Mouse (Mus musculus) adrenal gland, postnatal 4 days (tissue): ENCODE results near the gene Cts3. TPM values are rescaled to one million over a fixed set of nuclear protein-coding genes. Genes with fewer than 3 reads are reported as not detected.
"Not testable (repeated sequence)": the region's sequence is repeated elsewhere in the genome, so short reads cannot be mapped to it uniquely, and the experiment has no call there.

ENCODE experiments used
- DNase-seq, 2 experiments: peaks; one replicate each; pipeline ENCODE4 v3.0.0; 2021 to 2022; ENCODE audit warnings: low spot score in 2 of 2, mixed read lengths in 2 of 2
- long read RNA-seq, 2 experiments: library from polyadenylated mRNA; stranded (forward); transcript quantifications; one replicate each; pipeline ENCODE4 v2.0.0; 2021
- total RNA-seq, 2 experiments: library from RNA; stranded (reverse); gene quantifications; 2 replicates each; pipeline ENCODE4 v1.2.3; 2021

The Cts3 gene
- total RNA-seq = not detected
- long read RNA-seq, experiment 1 = 0 reads
- long read RNA-seq, experiment 2 = 0 reads

- no peak for DNase-seq
Measured at GRCm38 (mm10) chr13:61570027-61570426, at the start of gene Cts3. Cts3 (minus strand) TSS chr13:61570127.

DNA sequence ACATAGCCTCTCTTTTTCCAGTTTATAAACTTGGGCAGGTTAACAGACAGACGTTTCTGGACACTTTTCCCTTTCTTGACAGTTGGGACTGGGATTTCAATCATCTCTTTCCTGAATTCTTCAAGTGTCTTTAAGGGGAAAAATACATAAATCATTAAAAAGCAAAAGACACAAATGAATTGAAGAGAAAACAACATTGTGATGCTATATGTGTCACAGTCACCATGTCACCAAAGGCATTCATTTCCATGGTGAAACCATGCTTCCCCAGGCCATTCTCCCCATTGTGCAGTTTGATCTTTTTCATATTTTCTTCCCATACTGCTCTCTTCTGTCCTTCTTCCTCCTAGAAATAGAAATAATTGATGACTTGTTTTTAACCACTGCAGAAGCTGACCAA lies 1.9 kb downstream of the Cts3 start, which contains the start of gene Gm49352:
TSS of gene Gm49352 (minus strand) at position 101 of the 400 bp plus-strand sequence.
- not testable (repeated sequence) for DNase-seq

GRCm38 (mm10) chr13:61541631-61542030 lies 28.3 kb downstream of the Cts3 start, which contains the start of gene Ctsm:
Ctsm (minus strand) TSS chr13:61541839.
- DNase-seq = no peak

Other genes with a start within 250 kb of the Cts3 start
- gene Cts7, start 211.9 kb downstream of the Cts3 start, total RNA-seq = not detected
- not detected for gene Ctsm, start 28.3 kb downstream of the Cts3 start, total RNA-seq
- not detected for gene Gm49352, start 2.0 kb downstream of the Cts3 start, total RNA-seq